Mouse (Mus musculus) cortical plate, adult 2 months (tissue): Measurements from ENCODE around the gene Car8.

ENCODE experiments used
- CTCF ChIP-seq: fragments of 200-500 bp; IDR thresholded peaks from 2 replicates; pipeline ENCODE4 v1.5.1; 2011; ENCODE audit warnings: mild to moderate bottlenecking, control low read depth, low read length; ENCODE audit not compliant: insufficient read depth; ENCODE audit errors: extremely low read depth
- POLR2A ChIP-seq: fragments of 200-500 bp; IDR thresholded peaks from 2 replicates; pipeline ENCODE4 v1.6.1; 2011; ENCODE audit warnings: mild to moderate bottlenecking, low read length, control low read depth; ENCODE audit not compliant: insufficient read depth; ENCODE audit errors: extremely low read depth

DNA sequence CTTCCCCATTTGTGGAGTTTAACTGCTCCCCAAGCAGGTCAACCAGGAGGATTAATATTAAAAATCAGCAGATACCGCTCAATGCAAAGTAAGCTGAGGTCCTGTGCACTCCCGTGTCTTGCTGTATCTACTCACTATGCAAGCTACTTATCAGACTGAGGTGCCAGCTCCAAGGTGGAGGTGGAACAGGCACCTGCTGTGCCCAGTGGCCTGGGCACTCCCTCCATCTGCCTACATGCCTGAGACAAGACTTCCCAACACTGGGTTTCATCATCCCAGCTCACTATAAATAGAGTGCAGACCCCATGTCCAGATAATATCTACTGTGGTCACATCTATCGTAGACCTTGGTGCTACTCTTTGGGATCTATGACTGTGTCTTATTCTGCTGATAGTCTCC, 127.0 kb downstream of the Car8 start:
- TF ChIP-seq CTCF (no peak), POLR2A (no peak)
